Mouse (Mus musculus) bone marrow, adult 2 months (tissue): ENCODE measurements around the gene Col8a2. TPM values are rescaled to one million over a fixed set of nuclear protein-coding genes. Genes with fewer than 3 reads are reported as not detected.

Source experiments
- H3K27ac ChIP-seq: fragments of 200-500 bp; 2 replicates; pipeline ENCODE4 v1.5.1; 2012; ENCODE audit warnings: low read depth, mild to moderate bottlenecking, control low read depth, inconsistent platforms, low read length; ENCODE audit not compliant: control insufficient read depth, poor library complexity, insufficient read depth
- H3K4me1 ChIP-seq: fragments of 200-500 bp; 2 replicates; pipeline ENCODE4 v1.6.1; 2011; ENCODE audit warnings: low read length; ENCODE audit not compliant: control insufficient read depth, insufficient read depth
- H3K4me3 ChIP-seq: fragments of 200-500 bp; replicated peaks from 2 replicates; pipeline ENCODE3; 2011; ENCODE audit warnings: mild to moderate bottlenecking, low read depth, low read length, control low read depth; ENCODE audit not compliant: control insufficient read depth
- CTCF ChIP-seq: fragments of 200-500 bp; IDR thresholded peaks from 2 replicates; pipeline ENCODE4 v1.5.1; 2011; ENCODE audit warnings: low read length, control low read depth; ENCODE audit not compliant: control insufficient read depth, insufficient read depth
- POLR2A ChIP-seq: fragments of 200-500 bp; IDR thresholded peaks from 2 replicates; pipeline ENCODE4 v1.6.1; 2011; ENCODE audit warnings: low read depth, mild to moderate bottlenecking, control low read depth, low read length, borderline replicate concordance; ENCODE audit not compliant: control insufficient read depth
- WGBS: fragments of 180-500 bp; shearing (Covaris S2); methylation state at CpG from one replicate; pipeline ENCODE4 v1.1.7; 2018; 5-methylcytosine and 5-hydroxymethylcytosine counted together
- polyA plus RNA-seq: library from polyadenylated mRNA; stranded (reverse); fragments of >200 nt; gene quantifications from 2 replicates; pipeline ENCODE4 v1.2.4, GENCODE M21; 2011; ENCODE audit warnings: low replicate concordance; ENCODE audit not compliant: missing spikeins, insufficient read depth, insufficient read length

Col8a2 gene
- polyA plus RNA-seq, 1 experiment = 0.57 TPM

- WGBS = 44% methylated on average over 11 of the region's 11 CpGs
- no peak overlapping the region for H3K27ac ChIP-seq
- H3K4me3 ChIP-seq = no peak overlapping the region
Measured at GRCm38 (mm10) chr4:126287302-126287995, 856 bp downstream of the Col8a2 start.

DNA sequence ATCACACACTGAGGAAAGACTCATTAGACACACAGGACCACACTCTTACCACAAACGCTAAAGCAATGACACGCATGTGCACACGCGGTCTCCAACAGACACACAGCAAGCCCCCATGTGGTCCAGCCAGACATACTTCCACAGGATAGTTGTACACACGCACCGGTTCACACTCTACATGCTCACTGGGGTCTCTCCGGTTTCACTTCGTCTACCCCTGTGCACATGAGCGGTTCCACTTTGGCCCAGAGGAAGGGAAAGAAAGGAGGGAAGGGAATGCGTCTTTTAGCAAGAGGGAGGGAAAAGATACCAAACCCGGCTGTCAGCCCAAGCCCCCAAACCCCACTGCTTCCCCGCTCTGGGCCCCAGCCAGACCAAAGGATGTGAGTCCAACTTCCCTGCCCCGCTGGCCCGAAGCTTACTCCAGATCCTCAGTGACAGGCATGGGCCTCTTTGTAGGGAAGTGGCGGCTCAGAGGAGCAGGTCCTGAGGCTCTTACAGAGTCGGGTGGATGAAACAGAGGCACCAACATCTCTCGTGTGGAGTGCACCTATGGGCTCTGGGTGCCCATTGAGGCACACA lies 1.6 kb downstream of the Col8a2 start:
- TF ChIP-seq POLR2A = no peak
- no peak for TF ChIP-seq CTCF
- Histone ChIP-seq H3K27ac (no peak overlapping the region), H3K4me3 (no peak overlapping the region), H3K4me1 (no peaks in the 10 kb centered on the region; the same call in none of the 2 replicates)
- 23% methylated on average over 17 of the region's 17 CpGs for WGBS

More at GRCm38 (mm10) chr4:126287302-126287995, 856 bp downstream of the Col8a2 start:
- H3K4me1 ChIP-seq = no peaks in the 10 kb centered on the region; the same call in none of the 2 replicates
- TF ChIP-seq CTCF (no peak), POLR2A (no peak)

DNA sequence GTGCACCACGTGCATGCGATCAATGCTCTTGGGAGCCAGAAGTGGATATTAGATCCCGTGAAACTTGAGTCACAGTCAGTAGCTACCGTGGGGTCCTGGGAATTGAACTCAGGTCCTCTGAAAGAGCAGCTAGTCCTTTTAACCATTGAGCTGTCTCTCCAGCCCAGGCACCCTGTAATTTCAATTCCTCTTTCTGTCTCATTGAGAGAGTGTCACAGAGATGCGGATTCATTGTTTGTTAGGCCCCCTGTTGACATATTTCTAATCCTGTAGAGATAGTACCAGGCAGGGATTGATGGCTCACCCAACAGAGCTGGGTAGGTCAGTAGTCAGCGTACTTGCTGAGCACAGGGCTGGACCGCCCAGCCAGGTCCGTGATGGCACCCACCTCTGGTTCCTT lies 3.7 kb downstream of the Col8a2 start:
- Histone ChIP-seq H3K27ac (no peak overlapping the region), H3K4me3 (no peak overlapping the region), H3K4me1 (no peaks in the 10 kb centered on the region; the same call in 1 of the 2 replicates)
- TF ChIP-seq CTCF (no peak), POLR2A (no peak)
- 80% methylated on average over 8 of the region's 8 CpGs for WGBS

DNA sequence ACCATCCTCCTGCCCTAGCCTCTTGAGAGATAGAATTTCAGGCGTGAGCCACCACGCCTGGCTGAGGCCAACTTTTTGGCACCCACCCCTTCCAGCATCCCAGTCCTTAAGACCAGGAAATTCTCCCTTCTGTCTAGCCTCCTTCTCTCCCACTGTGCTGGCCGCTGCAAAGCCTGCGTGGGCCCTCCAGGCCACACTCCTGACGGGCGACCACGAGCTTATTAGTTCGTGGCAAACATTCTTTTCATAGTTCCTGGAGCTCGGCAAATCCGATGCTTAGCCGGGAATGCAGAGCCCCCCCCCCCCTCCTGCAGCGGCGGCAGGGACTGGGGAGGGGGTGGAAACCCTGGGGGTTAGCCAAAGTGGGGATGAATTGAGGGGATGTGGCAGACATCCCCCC lies 4.6 kb downstream of the Col8a2 start:
- Histone ChIP-seq H3K4me1 (no peaks in the 10 kb centered on the region; the same call in 1 of the 2 replicates), H3K27ac (no peak overlapping the region), H3K4me3 (no peak overlapping the region)
- TF ChIP-seq CTCF (no peak), POLR2A (no peak)
- 67% methylated on average over 13 of the region's 13 CpGs for WGBS

DNA sequence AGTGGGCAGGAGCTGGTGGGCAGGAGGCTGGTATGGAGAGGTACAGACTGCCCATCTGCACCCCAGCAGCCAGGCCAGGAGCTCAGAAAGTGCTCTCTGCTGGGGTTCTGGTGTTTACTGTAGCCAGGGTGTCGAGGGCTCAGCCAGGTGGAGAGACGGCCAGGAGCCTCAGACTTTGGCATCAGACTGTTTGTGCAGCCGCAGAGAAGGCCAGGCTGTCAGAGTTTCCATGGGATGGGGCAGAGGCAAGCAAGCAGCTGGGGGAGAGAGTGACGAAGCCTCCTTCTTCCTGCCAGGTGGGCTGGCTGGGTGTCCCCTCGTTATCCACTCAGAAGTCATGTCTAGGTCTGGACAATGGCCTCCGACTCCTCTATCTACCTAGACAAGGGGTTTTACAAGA lies 8.6 kb downstream of the Col8a2 start:
- no peaks in the 10 kb centered on the region for H3K4me1 ChIP-seq
- no peak overlapping the region for H3K4me3 ChIP-seq
- TF ChIP-seq CTCF = no peak
- TF ChIP-seq POLR2A = no peak
- H3K27ac ChIP-seq = no peak overlapping the region
- 76% methylated on average over 6 of the region's 6 CpGs for WGBS

- 55% methylated on average over 4 of the region's 4 CpGs for WGBS
- TF ChIP-seq CTCF (no peak), POLR2A (no peak)
- Histone ChIP-seq H3K27ac (no peak overlapping the region), H3K4me3 (no peak overlapping the region), H3K4me1 (no peaks in the 10 kb centered on the region)
Measured at GRCm38 (mm10) chr4:126295937-126296336, 9.3 kb downstream of the Col8a2 start.

DNA sequence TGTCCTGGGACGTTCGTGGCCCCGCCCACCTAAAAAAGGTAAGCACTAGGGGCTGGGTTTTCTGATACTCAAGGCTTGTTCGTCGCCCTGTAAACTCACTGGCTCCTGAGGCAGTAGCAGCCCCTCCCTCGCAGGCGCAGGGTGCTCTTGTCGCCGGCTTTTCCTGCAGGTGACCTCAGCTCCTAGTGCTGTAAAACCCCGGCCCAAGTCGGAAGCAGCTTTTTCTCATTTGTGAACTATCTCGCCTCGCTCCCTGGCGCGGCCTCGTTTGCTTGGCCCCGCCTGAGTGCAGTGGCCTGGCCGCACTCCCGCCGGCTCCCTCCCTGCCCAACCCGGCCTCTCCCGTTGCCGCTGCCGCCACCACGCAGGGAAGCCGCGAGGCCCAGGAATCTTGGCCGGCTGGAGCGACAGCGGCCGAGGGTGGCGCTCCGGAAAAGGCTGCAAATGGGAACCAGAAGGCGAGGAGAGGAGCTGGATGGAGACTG lies 10.1 kb downstream of the Col8a2 start:
- H3K27ac ChIP-seq = no peak overlapping the region
- no peak overlapping the region for H3K4me3 ChIP-seq
- no peaks in the 10 kb centered on the region for H3K4me1 ChIP-seq
- WGBS = 3% methylated on average over 34 of the region's 34 CpGs
- TF ChIP-seq CTCF (no peak), POLR2A (no peak)

GRCm38 (mm10) chr4:126300916-126301583 lies 14.5 kb downstream of the Col8a2 start:
- Histone ChIP-seq H3K27ac (no peak overlapping the region), H3K4me1 (no peaks in the 10 kb centered on the region), H3K4me3 (no peak overlapping the region)
- WGBS = 1% methylated on average over 50 of the region's 50 CpGs
- TF ChIP-seq CTCF = no peak
